Mouse (Mus musculus) inflammation-experienced regulatory T-cells, adult 6 months (primary cell): ENCODE measurements around the gene Syt8. TPM values are rescaled to one million over a fixed set of nuclear protein-coding genes. Genes with fewer than 3 reads are reported as not detected.

Source experiments
- ATAC-seq: one replicate; pipeline ENCODE4 v1.8.0; 2017
- polyA plus RNA-seq, 3 experiments: library from polyadenylated mRNA; unstranded; fragments of 100-300 nt; shearing (Covaris generic); gene quantifications; one replicate each; pipeline ENCODE4 v1.2.1; 2017

Gene Syt8
- polyA plus RNA-seq, 3 experiments from 2014 or later, result not detected

DNA sequence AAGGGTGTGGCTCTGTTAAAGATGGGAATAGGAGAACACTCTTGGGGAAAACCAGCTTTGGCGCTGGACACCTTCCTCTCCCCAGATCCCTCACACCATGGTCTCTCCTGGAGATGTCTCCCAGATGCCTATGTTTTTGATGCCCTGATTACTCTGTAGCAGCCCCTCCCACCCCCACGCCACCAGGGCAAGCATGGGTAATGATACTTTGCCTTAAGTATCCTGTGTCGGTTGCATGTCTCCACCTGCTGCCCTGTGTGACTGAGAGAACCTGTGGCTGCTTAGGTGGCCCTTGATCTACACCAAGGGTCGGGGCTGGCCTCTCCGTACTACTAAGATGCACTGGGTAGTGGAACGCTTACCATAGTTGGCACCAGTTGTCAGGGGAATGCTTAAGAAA is 43.4 kb downstream of the Syt8 start:
- ATAC-seq, result no peak

DNA sequence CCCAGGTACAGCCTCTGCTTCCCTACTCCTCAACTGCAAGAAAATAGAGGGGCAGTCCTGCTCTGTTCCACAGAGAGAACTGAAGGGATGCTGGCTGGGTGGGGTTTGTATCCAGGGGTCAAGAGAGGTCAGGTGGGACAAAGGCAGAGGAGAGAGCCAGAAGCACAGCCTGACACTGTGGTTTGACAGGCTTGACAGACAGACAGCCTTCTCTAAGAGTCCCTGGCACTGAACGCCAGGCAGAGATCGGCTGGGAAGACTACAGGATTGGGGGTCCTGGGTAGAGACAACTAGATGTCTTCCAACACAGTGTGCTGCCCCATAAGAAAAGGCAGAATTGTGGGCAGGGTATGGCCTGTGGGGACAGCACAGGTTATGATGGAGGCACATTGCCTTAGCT is 43.9 kb downstream of the Syt8 start:
- no peak for ATAC-seq

DNA sequence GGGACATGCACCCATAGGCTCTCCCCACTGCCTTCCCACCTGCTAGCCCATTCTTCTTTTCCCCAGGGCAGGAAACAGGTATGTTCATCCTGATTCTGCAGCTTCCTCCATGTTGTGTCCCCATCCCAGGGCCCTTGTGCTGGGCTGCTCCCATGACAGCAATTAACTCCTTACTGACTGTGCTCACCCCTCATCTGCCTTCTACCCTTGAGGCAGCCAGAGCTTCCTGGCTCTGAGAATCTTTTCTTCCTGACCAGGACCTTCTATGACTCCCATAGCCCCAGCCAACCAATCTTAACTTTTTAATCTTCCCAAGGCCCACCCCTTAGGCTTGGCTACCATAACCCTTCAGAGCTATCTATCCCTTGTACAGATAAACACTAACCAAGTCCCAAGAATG is 44.7 kb downstream of the Syt8 start:
- ATAC-seq, result no peak

DNA sequence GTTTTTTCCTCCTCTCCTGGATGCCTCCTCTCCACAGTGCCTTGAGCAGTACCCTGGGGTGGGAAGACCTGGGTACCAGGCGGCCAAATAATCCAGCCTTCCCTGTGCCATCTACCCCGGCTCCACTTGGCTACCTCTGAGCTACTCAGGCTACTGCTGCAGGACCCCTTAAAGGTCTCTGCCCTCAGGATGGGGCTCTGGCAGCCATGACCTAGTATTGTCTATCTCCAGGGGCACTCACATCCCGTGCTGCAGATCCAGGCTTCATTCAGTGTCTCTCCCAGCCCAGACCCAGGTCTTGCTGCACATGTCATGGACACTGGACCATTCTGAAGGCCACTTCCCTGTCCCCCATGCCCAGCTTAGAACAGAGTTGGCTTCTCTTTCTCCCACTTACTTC is 45.2 kb downstream of the Syt8 start:
- ATAC-seq, result no peak

DNA sequence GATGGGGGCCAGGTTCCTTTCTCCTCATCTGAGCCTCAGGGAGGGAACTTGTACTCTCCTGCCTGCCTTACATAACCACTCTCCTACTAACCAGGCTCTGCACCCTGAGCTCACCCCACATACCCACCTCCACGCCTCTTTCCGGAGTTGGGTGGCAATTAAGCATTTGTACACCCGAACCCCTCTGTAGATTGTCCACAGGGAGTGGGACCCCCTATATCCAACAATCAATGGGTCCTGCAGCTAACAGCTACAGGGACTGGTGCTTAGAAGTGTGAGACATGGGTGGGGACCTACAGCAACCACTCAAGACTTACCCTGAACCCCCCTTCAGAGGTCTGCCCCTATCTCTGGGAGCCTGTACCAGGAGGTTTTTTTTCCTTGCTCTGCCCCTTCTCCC is 46.0 kb downstream of the Syt8 start:
- no peak for ATAC-seq

DNA sequence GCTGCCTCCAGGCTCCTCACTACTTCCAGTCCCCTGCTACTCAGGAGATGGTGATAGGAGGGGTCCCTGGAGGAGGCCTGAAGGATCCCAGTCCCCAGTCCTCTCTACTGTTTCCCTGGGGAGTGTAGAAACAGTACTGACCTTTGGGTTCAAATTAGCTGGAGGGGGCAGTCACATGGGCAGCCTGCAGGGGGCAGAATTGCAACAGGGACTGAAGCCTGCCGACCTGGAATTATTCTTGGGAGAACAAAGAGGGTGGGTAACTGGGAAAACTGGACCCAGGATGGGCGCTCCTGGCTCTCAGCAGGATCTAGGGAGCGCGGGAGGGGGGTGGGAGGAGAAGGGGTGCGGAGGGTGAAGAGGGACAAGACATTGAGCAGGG is 46.5 kb downstream of the Syt8 start:
- ATAC-seq, result no peak

DNA sequence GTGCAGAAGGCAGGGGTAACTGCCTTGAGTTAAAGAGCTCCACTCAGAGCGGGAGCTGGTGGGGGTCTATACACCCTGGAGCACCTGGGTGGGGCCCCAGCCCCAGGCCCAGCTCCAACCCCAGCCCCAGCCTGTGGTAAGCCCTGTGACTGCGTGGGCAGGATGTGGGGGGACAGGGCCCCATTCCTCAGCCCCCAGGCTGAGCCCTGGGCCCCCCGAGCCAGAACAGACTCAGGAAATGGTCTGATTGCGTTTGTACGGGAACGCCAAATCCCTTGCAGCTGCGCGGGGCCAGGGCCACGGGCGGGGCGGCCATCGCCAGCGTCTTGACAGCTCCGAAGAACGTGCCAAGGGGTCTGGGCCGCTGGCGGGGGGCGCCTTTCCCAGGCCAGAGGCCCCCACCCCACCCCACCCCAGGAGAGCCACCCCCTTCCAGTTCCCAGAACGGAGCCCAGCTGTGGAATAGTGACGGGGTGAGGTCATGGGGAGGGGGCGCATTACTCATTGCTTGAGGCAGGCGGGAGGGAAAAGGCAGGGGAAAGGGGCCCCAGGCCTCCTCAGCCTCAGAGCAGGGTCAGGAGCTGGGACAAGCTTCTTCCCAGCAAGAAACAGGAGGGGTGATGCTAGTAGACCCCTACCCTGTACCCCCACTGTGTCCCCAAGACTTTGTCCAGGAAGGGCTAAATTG is 47.1 kb downstream of the Syt8 start:
- ATAC-seq, result peak; percentile 16

DNA sequence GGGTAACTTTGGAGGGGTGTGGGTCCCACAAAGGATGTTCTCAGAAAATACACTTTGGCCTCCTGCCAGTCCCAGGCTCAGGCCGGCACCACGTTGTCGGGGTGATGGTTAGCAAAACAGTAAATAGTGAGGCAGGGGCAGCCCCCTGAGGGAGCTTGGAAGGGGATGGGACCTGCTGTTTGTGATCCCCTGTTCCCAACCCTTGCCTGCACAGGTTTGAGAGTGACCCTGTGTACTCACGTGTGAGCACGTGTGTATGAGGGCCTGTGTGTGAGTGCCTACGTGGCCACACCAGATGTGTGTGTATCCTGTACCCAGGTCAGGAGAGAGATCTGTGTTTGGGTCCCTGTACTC is 47.6 kb downstream of the Syt8 start:
- ATAC-seq, result no peak

DNA sequence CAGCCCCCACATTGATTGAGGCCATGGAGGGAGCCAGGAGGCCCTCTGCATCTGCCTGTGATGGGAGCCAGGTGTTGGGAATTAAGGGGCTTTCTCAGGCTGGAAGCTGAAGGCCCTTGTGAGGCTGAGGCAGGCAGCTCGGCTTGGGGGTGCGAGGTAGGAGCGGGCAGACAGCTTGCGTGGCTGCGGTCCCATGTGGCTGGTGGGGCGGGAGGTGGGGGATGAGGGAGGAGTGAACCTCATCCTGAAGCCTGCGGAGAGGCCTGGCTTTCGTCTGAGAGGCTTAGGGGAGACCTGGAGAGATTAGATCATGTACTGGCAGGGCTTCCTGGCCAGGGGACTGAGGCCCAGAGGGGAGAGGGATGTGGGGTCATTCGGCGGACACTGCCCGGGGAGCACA is 48.5 kb downstream of the Syt8 start:
- ATAC-seq, result no peak

DNA sequence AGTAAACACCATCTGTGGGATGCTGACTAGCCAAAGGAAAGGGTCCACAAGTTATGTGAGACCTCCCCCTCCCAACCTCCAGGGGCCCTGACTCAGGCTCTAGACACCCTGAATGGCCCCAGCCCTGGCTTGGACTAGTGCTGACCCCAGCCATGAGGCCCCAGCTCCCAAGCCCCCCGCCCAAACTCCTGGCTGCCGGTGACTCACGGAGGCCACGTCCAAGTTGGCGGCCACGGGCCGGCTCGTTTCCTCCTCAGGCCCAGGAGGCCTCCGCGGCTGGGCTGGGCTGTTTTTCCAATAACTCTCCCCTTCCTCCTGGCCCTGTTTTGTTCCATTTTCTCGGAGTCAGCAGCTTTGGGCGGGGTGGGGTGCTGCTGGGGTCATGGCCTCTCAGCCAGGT is 50.1 kb downstream of the Syt8 start:
- no peak for ATAC-seq

DNA sequence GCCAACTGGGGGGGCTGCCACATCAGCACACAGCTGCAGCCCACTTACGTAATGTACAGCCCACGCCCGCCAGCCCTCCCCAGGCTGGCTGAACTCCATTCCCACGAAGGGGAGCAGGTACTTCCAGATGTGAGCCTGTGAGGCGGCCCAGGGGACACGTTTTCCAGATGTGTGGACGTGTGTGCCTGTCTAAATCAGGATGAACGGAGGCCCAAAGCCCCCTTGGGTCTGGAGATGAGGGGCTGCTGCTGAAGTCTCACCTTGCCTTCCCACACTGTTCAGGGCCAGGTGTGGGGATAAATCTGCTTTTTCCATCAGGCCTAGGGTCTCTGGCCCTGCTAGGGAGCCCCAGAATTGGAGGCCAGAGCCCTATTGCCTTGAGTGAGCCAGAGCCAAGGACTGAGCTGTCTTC is 52.1 kb downstream of the Syt8 start:
- no peak for ATAC-seq

DNA sequence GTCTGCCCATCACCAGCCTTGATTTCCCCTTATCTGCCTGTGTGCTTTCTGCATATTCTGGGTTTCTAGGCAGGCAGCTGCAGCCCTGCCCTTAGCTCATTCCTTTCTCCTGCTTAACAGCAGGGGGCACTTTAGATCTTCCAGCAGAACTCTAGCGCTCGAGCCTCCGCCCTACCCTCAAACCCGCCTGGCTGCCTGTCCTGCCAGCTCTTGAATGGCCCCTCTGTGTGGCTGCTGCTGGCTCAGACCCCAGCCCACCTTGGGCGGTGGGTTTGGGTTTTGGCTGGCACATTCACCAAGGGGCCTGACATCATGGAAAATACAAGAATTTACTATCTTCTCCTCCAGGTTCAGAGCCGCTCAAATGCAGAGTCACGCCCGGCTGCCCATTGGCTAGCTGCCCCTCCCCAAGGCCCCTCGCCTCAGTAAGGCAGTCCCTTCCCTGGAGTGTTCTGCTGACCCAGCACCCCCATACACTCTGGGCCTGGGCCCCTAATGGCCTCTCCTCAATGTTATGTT is 52.8 kb downstream of the Syt8 start:
- ATAC-seq, result no peak

DNA sequence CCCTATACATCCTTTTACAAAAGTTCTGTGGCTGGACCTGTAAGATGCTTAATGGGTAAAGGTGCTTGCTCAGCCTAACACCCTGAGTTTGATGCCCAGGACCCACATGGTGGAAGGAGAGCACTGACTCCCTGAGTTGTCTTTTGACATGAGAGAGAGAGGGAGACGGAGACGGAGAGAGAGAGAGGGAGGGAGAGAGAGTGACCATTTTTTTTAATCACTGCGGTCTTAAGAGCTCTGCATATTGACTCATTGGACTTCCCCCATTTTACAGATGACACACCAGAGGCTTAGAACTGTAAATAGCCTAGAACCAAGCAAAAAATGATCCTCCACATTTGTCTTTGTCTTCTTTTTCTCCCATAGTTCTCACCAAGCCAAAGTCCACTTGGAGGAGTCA is 53.4 kb downstream of the Syt8 start:
- ATAC-seq, result no peak

Other genes starting within 250 kb of the Syt8 start
- not detected for gene Gm10153, start 244.5 kb upstream of the Syt8 start, polyA plus RNA-seq
- not detected for gene Krtap5-3, start 233.5 kb upstream of the Syt8 start, polyA plus RNA-seq
- gene Gm7579, start 223.0 kb upstream of the Syt8 start, polyA plus RNA-seq, result not detected
- gene Krtap5-5, start 204.9 kb upstream of the Syt8 start, polyA plus RNA-seq, result not detected
- gene Gm40460, start 193.8 kb upstream of the Syt8 start, polyA plus RNA-seq, result not detected
- gene Gm2431, start 176.5 kb upstream of the Syt8 start, polyA plus RNA-seq, result not detected
- gene Gm4559, start 160.5 kb upstream of the Syt8 start, polyA plus RNA-seq, result not detected
- gene Krtap5-1, start 137.7 kb upstream of the Syt8 start, polyA plus RNA-seq, result not detected
- not detected for gene Krtap5-4, start 131.3 kb upstream of the Syt8 start, polyA plus RNA-seq
- gene Ifitm10, start 61.1 kb upstream of the Syt8 start, polyA plus RNA-seq, result 1 to 10 TPM; 1.6 to 4.5 (median 1.9) TPM
- 1 to 10 TPM in 1 of 3 experiments, under 1 TPM in 1, not detected in 1; 0.63 to 1.9 TPM for gene Gm49369, start 52.2 kb upstream of the Syt8 start, polyA plus RNA-seq
- 100 to 1,000 TPM; 259 to 561 (median 285) TPM for gene Ctsd, start 46.8 kb upstream of the Syt8 start, polyA plus RNA-seq
- gene Tnni2, start 7.0 kb downstream of the Syt8 start, polyA plus RNA-seq, result not detected
- 1,000 to 10,000 TPM; 1,183 to 1,943 (median 1,210) TPM for gene Lsp1, start 26.0 kb downstream of the Syt8 start, polyA plus RNA-seq
- gene Tnnt3, start 64.0 kb downstream of the Syt8 start, polyA plus RNA-seq, result 1 to 10 TPM; 2.5 to 3.8 (median 2.8) TPM
- gene Mrpl23, start 97.8 kb downstream of the Syt8 start, polyA plus RNA-seq, result 10 to 100 TPM in 1 of 3 experiments, 1 to 10 TPM in 1, under 1 TPM in 1; 0.26 to 24.2 (median 3.2) TPM
- gene Igf2, start 232.0 kb downstream of the Syt8 start, polyA plus RNA-seq, result under 1 TPM in 2 of 3 experiments, not detected in 1; 0.19 to 0.26 TPM
- gene Gm49394, start 235.1 kb downstream of the Syt8 start, polyA plus RNA-seq, result not detected